Mouse (Mus musculus) erythroid progenitor cell, adult 5-6 weeks (primary cell): ENCODE measurements around the gene Zbed5. TPM values are rescaled to one million over a fixed set of nuclear protein-coding genes. Genes with fewer than 3 reads are reported as not detected.
"Not testable (repeated sequence)": the region's sequence is repeated elsewhere in the genome, so short reads cannot be mapped to it uniquely, and the experiment has no call there.

Source experiments
- ATAC-seq: replicated peaks from 2 replicates; pipeline ENCODE4 v1.8.0; 2016; ENCODE audit warnings: moderate number of reproducible peaks, mild to moderate bottlenecking, moderate TSS enrichment, inconsistent platforms; ENCODE audit not compliant: poor library complexity, low FRiP score, severe bottlenecking
- total RNA-seq, 2 experiments: library from RNA; stranded (forward) in 1 of 2; stranded (reverse) in 1 of 2; fragments of 150-400 nt in 1 of 2; fragments of 186-747, 209-891 nt in 1 of 2; gene quantifications; 2 replicates each; pipeline versions ENCODE4 v1.2.3 to v1.2.4; 2015 to 2017; ENCODE audit warnings: low replicate concordance in 2 of 2

Zbed5 gene
- total RNA-seq, 2 experiments from 2014 or later: 3.4 TPM; not detected in 1

GRCm38 (mm10) chr5:129907775-129908174, 12.3 kb downstream of the Zbed5 start:
- no peak for ATAC-seq

- peak; percentile 98 for ATAC-seq
Observed at GRCm38 (mm10) chr5:129908242-129908965, 12.9 kb downstream of the Zbed5 start, which contains the start of gene Nupr1l. Gene Nupr1l, plus strand, starts transcription at chr5:129908540.

GRCm38 (mm10) chr5:129909147-129909546, 13.6 kb downstream of the Zbed5 start:
- no peak for ATAC-seq

GRCm38 (mm10) chr5:129909591-129909990, 14.1 kb downstream of the Zbed5 start:
- ATAC-seq: no peak

GRCm38 (mm10) chr5:129914024-129914423, 18.5 kb downstream of the Zbed5 start:
- peak; percentile 77 for ATAC-seq

- not testable (repeated sequence) for ATAC-seq
Observed at GRCm38 (mm10) chr5:129915491-129915890, 20.0 kb downstream of the Zbed5 start.

- no peak for ATAC-seq
Observed at GRCm38 (mm10) chr5:129918065-129918651, 22.6 kb downstream of the Zbed5 start.

- ATAC-seq: no peak
Observed at GRCm38 (mm10) chr5:129918752-129919151, 23.2 kb downstream of the Zbed5 start.

GRCm38 (mm10) chr5:129919320-129919719, 23.8 kb downstream of the Zbed5 start:
- no peak for ATAC-seq

- ATAC-seq: no peak
Observed at GRCm38 (mm10) chr5:129921972-129922371, 26.4 kb downstream of the Zbed5 start.

- no peak for ATAC-seq
Observed at GRCm38 (mm10) chr5:129924820-129925452, 29.4 kb downstream of the Zbed5 start.

- ATAC-seq: no peak
Observed at GRCm38 (mm10) chr5:129925933-129926332, 30.4 kb downstream of the Zbed5 start.

- ATAC-seq: no peak
Observed at GRCm38 (mm10) chr5:129929924-129930855, 34.7 kb downstream of the Zbed5 start.

GRCm38 (mm10) chr5:129936941-129937340, 41.4 kb downstream of the Zbed5 start:
- no peak for ATAC-seq

GRCm38 (mm10) chr5:129940281-129940680, 44.8 kb downstream of the Zbed5 start:
- ATAC-seq: no peak

GRCm38 (mm10) chr5:129940736-129941494, 45.4 kb downstream of the Zbed5 start:
- ATAC-seq: peak; percentile 50

- peak; percentile 85 for ATAC-seq
Observed at GRCm38 (mm10) chr5:129941495-129942045, 46.0 kb downstream of the Zbed5 start, which contains the start of gene Vkorc1l1. Gene Vkorc1l1, plus strand, starts transcription at chr5:129941970.

- ATAC-seq: peak; percentile 12
Observed at GRCm38 (mm10) chr5:129942073-129942939, 46.8 kb downstream of the Zbed5 start.
